Mouse (Mus musculus): ENCODE measurements at regions not wholly inside any gene's neighbourhood (a gene's known extent, or its start where the extent isn't known, plus 50 kb on each side); places are given as distances from the start of the nearest gene placed in this dataset.

GRCm38 (mm10) chr13:92911660-92912284 lies 67.2 kb downstream of the Mtx3 start:
- 79% methylated on average over 11 of the region's 11 CpGs for WGBS
- DNase-seq (ENCODE audit: low read depth, low spot score): no peak

DNA sequence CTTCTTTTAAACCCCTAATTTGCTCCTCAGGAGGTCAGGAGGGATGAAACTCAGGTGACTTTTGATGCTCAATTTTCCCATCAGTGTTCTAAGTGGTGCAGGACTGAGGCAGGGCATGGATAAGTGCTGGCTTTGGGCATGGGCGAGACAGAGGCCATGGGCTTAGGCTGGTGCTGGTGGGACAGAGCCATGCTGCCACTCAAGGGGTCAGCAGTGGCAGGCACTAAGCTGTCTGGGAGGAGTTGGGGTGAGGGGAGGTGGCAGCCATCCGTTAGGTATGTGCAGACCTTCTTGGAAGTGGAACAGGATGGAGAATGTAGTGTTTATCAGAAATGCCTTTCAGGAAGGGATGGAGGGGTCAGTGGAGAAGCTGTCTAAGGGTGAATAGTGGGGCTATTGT lies 68.1 kb downstream of the Mtx3 start:
- WGBS: 62% methylated on average over 2 of the region's 2 CpGs
- DNase-seq (ENCODE audit: low read depth, low spot score): no peak

GRCm38 (mm10) chr13:92914631-92915030 lies 70.1 kb downstream of the Mtx3 start:
- no peak for DNase-seq (ENCODE audit: low read depth, low spot score)
- 82% methylated on average over 3 of the region's 3 CpGs for WGBS

GRCm38 (mm10) chr13:92915221-92915839 lies 70.8 kb downstream of the Mtx3 start:
- 70% methylated on average over 2 of the region's 2 CpGs for WGBS

GRCm38 (mm10) chr13:92915948-92916710 lies 71.6 kb downstream of the Mtx3 start:
- DNase-seq (ENCODE audit: low read depth, low spot score): no peak
- 93% methylated on average over 5 of the region's 5 CpGs for WGBS

More at GRCm38 (mm10) chr13:92915221-92915839, 70.8 kb downstream of the Mtx3 start:
- no peak for DNase-seq (ENCODE audit: low read depth, low spot score)

DNA sequence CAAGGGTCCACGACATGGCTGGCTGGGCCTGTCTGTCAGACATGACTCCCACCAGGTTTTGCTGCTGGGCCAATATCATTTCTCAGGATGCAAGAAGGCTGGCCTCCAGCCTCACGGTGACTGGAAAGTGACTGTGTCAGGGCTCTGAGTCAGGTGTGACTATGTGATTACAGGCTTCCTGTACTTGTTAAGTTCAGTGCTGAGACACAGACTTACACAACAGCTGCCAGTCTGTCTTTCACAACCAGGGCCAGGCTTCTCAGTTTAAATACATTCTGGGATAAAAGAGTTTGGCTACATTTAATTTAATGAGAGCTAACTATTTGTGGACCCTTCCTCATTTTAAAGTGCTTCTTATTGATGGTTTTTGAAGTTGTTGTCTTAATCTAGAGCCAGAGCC lies 75.3 kb downstream of the Mtx3 start:
- no peak for DNase-seq (ENCODE audit: low read depth, low spot score)
- 76% methylated on average over 2 of the region's 2 CpGs for WGBS

DNA sequence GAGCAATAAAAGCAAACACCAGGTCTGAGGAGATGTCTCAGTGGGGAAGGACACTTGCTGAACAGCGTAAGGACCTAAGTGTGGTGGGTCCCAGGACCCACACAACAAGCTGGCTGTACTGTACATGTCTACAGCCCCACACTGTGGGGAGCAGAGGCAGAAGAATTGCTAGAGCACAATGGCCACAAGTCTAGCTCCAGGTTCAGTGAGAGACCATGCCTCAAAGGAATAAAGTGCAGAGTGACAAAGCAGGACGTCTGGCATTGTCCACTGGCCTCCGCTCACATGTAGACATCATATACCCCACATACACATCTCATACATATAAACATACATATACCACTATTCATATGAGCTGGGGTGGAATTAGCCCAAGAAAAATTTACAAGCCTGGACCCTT lies 77.4 kb downstream of the Mtx3 start:
- no peak for DNase-seq (ENCODE audit: low read depth, low spot score)
- 91% methylated on average over 3 of the region's 3 CpGs for WGBS

DNA sequence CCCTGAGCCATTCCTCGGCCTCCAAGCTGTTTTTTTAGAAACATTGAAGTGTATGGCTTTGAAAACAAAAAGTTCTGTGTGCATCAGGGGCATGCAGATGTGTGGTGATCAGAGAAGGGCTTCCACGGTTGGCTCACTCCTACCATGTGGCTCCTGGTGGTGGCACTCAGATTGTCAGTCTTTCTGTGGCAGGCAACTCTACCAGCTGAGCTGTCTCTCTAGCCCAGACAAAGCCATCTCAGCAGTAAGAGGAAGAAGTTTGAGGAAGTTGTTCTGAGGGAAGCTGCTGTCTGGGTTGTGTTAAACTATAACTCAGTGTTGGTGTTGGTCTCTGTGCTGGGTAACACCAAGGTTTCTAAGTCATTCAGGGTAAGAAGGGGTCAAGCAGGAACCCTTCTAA lies 78.9 kb downstream of the Mtx3 start:
- 76% methylated on average over 2 of the region's 2 CpGs for WGBS
- no peak for DNase-seq (ENCODE audit: low read depth, low spot score)

- DNase-seq (ENCODE audit: low read depth, low spot score): no peak
- WGBS: 70% methylated on average over 3 of the region's 3 CpGs
These were observed 79.5 kb downstream of the Mtx3 start for GRCm38 (mm10) chr13:92924021-92924420.

DNA sequence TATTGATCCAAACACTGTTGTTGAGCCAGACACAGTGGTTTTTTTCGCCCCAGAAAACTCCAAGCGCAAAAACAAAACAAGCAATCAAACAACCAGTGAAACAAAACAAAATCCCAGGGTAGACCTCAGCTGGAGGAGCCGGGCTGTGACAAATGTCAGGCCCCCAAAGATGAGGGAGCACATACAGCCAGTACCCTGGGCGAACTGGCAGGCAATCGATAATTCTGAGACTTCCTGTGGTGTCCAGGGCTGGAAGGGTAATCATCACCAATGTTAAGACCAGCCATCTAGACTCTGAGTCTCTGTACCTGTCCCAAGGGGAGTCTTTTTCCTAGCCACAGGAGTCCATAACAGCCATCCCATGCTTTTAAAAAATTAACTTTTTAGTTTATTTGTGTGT lies 80.6 kb downstream of the Mtx3 start:
- DNase-seq (ENCODE audit: low read depth, low spot score): no peak
- WGBS: 90% methylated on average over 5 of the region's 5 CpGs

DNA sequence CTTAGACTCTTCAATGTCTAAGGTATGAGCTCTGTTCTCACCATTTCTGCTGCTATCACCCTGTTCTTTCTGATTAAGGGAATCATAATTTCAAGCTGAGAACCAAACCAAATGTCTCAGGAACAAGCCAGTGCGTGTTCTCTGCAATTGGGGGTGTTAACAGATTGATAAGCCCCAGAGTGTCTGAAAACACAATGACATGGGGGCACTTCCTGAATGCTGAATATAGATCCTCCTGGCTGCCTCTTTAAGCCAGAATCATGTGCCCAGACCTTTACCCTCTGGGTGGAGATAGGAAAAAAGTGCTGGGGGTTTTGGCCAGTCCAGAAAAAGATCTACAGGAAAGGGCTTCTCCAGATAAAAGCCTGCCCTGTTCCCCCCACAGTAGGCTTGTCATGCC lies 84.0 kb downstream of the Mtx3 start:
- DNase-seq (ENCODE audit: low read depth, low spot score): no peak
- WGBS: 68% methylated on average over 1 of the region's 1 CpGs

- 68% methylated on average over 2 of the region's 2 CpGs for WGBS
- DNase-seq (ENCODE audit: low read depth, low spot score): no peak
These were observed 87.1 kb downstream of the Mtx3 start for GRCm38 (mm10) chr13:92931696-92932095.

DNA sequence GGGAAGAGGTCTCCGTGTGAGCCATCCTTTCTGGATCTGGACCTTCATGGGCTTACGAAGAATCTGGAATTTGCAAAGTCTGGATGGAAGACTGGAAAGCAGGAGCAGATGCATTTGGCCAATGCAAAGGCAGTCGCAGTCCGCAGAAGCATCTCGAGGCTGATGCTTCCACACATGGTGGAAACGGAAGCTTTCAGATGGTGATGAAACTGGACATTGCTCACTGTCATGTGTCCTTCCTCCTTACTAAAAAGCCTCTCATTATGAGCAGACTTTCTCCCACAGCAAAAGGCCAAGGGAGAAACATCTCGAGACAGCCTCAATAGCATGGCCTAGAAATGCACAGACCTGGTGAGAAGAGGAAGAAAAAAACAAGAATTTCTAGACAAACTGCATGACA lies 94.5 kb downstream of the Mtx3 start:
- no peak for DNase-seq (ENCODE audit: low read depth, low spot score)
- 92% methylated on average over 7 of the region's 7 CpGs for WGBS

DNA sequence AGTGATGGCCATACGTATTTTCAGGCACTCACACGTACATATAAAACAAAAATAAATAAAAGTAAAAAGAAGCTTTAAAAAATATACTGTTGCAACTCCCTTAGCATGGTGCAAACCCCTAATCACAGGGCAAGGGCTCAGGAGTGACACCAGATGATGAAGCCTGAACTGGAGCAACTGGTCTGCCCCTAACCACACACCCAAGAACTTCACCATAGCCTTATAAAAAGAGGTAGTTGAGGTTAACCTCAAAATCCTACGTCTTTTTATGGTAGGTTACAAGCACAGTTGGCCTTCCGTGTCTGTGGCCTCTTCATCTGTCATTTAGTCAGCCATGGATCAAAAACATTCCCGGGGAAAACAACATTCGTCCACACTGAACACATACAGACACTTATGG lies 96.0 kb downstream of the Mtx3 start:
- DNase-seq (ENCODE audit: low read depth, low spot score): no peak
- WGBS: 69% methylated on average over 6 of the region's 6 CpGs

- DNase-seq (ENCODE audit: low read depth, low spot score): no peak
- 53% methylated on average over 2 of the region's 2 CpGs for WGBS
These were observed 104.0 kb downstream of the Mtx3 start for GRCm38 (mm10) chr13:92948560-92948959.

GRCm38 (mm10) chr13:92960031-92960430 lies 115.5 kb downstream of the Mtx3 start:
- WGBS: 48% methylated on average over 4 of the region's 4 CpGs
- DNase-seq (ENCODE audit: low read depth, low spot score): no peak

GRCm38 (mm10) chr13:92962625-92963024 lies 118.1 kb downstream of the Mtx3 start:
- WGBS: 84% methylated on average over 5 of the region's 5 CpGs
- DNase-seq (ENCODE audit: low read depth, low spot score): no peak

DNA sequence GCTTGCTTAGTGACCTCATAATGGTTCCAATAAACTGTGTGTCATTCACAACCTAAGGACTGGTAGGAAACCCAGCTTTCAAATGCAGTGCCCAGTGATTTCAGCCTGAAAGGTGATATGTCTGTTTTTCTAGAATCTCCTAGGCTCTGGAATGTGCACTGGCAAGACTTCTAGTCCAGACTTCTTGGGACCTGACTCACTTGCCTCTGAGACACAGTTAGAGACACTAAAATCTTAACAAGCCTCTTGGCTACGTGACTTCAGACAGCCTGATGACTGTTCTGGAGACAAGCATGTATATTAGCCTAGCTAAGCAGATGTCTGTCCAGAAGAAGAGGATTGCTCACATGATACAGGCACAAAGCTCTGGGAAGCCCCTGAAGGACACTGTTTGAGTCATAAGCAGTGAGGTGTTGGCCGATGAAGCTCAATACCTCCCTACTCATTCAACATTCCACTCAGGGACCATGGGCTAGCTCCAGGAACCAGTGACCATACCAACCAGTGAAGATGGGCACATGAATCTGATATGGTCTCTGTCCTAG lies 118.9 kb downstream of the Mtx3 start:
- WGBS: 79% methylated on average over 2 of the region's 2 CpGs
- DNase-seq (ENCODE audit: low read depth, low spot score): no peak

- 16% methylated on average over 5 of the region's 5 CpGs for WGBS
These were observed 119.7 kb downstream of the Mtx3 start for GRCm38 (mm10) chr13:92964213-92964743.

DNA sequence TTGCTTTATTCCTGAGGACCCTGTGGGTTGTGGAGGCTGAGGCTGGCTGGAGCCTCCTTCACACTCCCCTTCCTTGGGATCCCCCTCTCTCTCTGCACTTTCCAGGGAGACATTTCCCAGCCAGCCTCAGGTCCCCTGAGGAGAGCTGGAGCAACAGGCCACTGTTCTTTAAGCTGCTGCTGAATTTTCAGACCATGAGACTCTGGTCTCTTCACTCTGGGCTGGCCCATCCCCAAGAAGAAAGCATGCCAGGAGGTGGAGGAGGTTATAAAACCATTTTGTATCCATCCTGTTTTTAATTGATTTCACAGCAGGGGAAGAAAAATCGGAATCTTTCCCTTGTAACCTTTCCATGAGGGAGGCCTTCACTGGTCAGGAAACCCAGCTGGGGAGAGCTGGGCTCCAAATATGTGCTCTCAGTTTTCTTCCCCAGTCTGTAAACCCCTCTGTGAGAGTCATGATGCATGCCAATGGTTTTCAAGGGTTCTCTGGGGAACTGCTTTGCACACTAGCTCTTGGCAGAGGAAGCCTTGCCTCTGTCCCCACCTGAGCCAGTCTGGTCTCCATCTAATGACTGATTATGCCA lies 122.6 kb downstream of the Mtx3 start:
- DNase-seq (ENCODE audit: low read depth, low spot score): no peak
- WGBS: 35% methylated on average over 1 of the region's 1 CpGs

More at GRCm38 (mm10) chr13:92964213-92964743, 119.7 kb downstream of the Mtx3 start:
- peak; percentile 56 for DNase-seq (ENCODE audit: low read depth, low spot score)
